Mouse (Mus musculus) cerebellum, postnatal 36 days (tissue): ENCODE measurements at regions not wholly inside any gene's neighbourhood (a gene's known extent, or its start where the extent isn't known, plus 50 kb on each side); places are given as distances from the start of the nearest gene placed in this dataset.

Experiments used
- DNase-seq, 2 experiments: peaks; one replicate each; pipeline ENCODE4 v3.0.0; 2021 to 2022; ENCODE audit warnings: mixed read lengths in 2 of 2

DNA sequence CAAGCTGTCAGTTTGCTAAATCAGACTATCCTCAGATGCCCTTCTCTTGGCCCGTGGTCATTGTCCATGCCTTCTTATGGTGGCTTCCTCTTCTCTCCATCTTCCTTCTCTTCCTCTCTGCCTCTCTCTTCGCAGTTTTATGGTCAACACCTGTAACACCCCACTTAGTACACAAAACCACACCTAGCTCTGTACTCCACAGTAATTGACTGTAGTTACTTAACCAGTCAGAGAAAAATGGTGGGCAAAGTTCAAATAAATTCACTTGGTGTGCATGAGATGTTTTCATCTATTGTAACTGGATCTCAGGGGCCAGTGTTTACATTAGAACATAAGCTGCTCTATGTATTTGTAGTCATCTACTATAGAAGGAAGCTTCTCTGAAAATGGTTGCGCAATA is 807.8 kb upstream of the Cadm2 start:
- no peak for DNase-seq

- no peak for DNase-seq
Measured at GRCm38 (mm10) chr16:68427522-68427921, 806.8 kb upstream of the Cadm2 start.

DNA sequence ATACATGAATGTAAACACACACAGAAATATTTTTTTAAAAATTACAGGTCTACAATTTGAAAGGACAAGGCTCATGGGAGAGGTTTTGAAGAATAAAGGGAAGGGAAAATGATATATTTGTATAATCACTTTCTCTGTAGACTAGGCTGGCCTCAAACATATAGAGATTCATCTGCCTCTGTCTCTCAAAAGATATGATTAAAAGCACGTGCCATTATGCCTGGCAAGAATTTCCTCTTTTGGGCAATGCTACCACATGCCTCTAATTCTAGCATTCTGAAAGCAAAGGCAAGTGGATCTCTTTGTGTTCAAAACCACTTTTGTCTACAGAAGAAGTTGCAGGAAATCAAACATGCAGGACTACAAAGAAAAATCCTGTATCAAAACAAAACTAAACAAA is 804.6 kb upstream of the Cadm2 start:
- DNase-seq, result no peak

GRCm38 (mm10) chr16:68401860-68402671 is 781.4 kb upstream of the Cadm2 start:
- DNase-seq, result no peak

- peak; percentile 40 to 46 for DNase-seq
Measured at GRCm38 (mm10) chr16:68400591-68400990, 779.9 kb upstream of the Cadm2 start.

GRCm38 (mm10) chr16:68351088-68351487 is 730.4 kb upstream of the Cadm2 start:
- no peak for DNase-seq

- DNase-seq, result no peak
Measured at GRCm38 (mm10) chr16:68338970-68339369, 718.3 kb upstream of the Cadm2 start.
